Mouse (Mus musculus) adrenal gland, postnatal 36 days (tissue): ENCODE data around the gene Usp12. TPM values are rescaled to one million over a fixed set of nuclear protein-coding genes. Genes with fewer than 3 reads are reported as not detected.

Experiments
- DNase-seq, 2 experiments: peaks; one replicate each; pipeline ENCODE4 v3.0.0; 2021; ENCODE audit warnings: mixed read lengths in 1 of 2
- total RNA-seq, 2 experiments: library from RNA; stranded (reverse); gene quantifications; 2 replicates each; pipeline ENCODE4 v1.2.3; 2021

The Usp12 gene
- total RNA-seq, 2 experiments from 2014 or later = 30.2 to 36.3 TPM

DNA sequence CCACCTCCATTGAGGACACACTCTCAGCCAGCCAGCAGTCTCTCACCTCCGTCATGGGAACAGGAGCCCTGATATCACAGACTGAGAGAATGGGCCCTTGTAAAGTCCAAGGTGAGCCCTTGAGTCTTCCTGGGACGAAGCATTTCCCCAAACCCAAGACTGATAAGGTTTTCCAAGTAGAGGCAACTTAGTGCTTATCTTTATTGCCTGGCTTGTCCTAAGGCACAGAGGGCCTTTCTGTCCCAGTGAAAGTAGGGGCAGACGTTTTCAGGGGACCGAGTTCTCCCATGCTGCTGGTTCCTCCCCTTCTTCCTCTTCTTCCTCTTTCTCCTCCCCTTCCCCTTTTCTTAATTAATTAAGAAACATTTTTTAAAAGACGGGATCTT lies 101.8 kb downstream of the Usp12 start:
- no peak for DNase-seq

DNA sequence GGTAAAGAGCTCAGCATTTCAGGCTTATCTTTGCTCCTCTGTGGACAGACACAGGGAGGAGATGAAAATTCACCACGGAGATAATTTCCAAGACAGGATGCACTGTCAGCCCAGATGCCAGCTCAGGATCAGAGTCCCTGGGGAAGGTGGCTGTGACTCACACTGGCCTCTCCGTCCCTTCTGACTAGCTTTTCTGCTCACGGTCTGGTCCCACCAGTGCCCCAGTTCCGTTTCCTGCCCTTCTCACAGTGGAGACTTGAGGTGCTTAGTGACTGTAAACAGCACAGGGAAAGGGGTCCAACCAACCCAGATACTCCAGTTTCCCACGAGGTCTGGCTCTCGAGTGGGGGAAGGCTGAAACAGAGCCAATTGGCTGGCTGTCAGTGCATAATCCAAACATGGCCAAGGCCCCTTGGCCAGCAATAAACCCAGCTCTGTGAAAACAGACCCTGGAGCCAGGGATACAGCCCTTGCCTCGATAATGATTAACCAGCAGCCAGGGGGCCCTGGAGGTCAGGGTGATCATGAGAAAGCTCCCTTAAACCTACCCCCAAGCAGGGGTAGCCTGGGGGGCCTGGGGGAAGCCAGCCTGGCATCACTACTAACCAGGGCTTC lies 102.3 kb downstream of the Usp12 start:
- DNase-seq = peak in 1 of 2 experiments; percentile 13

DNA sequence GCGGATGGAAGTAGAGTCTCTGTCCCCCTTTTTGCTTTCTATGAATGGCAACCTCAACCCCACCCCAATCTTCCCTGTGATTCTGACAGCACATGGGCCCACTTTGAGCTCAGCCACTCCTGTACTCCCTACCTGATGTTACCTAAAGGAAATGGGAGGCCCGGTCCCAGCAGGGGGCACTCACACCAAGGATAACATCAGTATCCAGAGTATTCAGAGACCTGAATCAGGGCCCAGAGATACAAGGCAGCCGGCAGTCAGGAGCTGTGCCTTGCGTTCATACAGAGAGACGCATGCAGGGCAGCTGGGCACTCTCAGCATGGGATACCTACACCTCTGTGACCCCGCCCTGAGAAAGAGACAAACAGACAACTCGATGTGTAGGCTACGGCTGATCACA lies 103.1 kb downstream of the Usp12 start:
- DNase-seq = no peak

GRCm38 (mm10) chr5:146687541-146688313 lies 107.1 kb downstream of the Usp12 start:
- no peak for DNase-seq

DNA sequence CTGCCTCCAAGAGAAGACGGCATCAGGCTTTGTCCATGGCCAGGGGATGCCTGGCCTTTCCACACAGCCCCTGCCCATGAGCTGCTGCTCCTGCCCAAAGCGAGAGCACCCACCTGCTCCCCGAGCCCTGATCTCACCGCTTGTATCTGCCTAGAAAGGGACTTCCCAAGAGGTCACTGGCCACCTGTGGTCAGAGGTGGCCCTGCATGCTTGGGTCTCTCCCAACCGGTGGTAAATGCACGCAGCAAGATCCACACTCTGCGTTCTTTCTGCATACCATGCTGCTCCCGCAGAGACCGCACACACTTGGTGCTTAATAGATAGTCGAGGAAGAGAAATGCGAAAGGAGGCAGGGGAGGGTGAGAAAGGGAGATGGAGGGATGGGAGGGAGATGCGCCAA lies 107.9 kb downstream of the Usp12 start:
- no peak for DNase-seq

Other genes starting within 250 kb of the Usp12 start
- not detected for gene Gm3415, start 238.9 kb downstream of the Usp12 start, total RNA-seq
- gene Gpr12, start 209.8 kb downstream of the Usp12 start, total RNA-seq = not detected
- gene Rpl21, start 37.9 kb upstream of the Usp12 start, total RNA-seq = 100 to 1,000 TPM; 271 to 290 TPM
- 1 to 10 TPM; 7.3 to 9.5 TPM for gene Rasl11a, start 50.1 kb upstream of the Usp12 start, total RNA-seq
- 10 to 100 TPM; 26.6 to 33.1 TPM for gene Gtf3a, start 153.7 kb upstream of the Usp12 start, total RNA-seq
- gene Mtif3, start 168.8 kb upstream of the Usp12 start, total RNA-seq = 10 to 100 TPM; 24.0 to 31.5 TPM